Mouse (Mus musculus) CD4-positive, CD25-positive, alpha-beta regulatory T cell, adult 9 weeks (primary cell): ENCODE results near the gene Adamts13. TPM values are rescaled to one million over a fixed set of nuclear protein-coding genes. Genes with fewer than 3 reads are reported as not detected.

Source experiments
- polyA plus RNA-seq: library from polyadenylated mRNA; unstranded; fragments of 100-300 nt; shearing (Covaris generic); gene quantifications from one replicate; pipeline ENCODE4 v1.2.1, GENCODE M21; 2017

Gene Adamts13
- not detected for polyA plus RNA-seq

DNA sequence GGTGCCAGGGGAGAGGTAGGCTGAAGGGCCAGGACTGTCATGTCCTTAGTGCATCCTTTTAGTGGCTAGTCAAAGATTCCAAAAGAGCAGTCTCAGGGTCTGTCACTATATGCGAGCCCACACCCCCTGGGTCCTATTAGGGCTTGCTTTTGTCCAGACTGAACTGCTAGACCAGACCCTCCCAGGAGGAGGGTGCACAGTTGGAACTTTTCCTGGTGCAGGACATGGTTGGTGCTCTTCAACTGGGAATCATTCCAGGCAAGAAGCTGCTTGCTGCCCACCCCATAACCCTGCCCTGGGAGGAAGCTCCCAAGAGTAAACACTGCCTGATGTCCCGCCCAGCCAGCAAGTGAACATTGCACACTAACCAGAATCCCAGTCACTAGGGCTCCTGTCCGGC lies at the start of gene Adamts13:
Gene Adamts13 (plus strand): TSS at position 301 of the 400 bp plus-strand sequence.

GRCm38 (mm10) chr2:26933304-26934055 lies 39.7 kb upstream of the Adamts13 start, which contains the start of the genes Surf4 and Stkld1:
Surf4 (minus strand) TSS chr2:26933928.
Stkld1 (plus strand) TSS chr2:26934047.

GRCm38 (mm10) chr2:26963923-26964723 lies 9.1 kb upstream of the Adamts13 start, which contains the start of gene Rexo4:
Rexo4 (minus strand) TSS chr2:26964386.

DNA sequence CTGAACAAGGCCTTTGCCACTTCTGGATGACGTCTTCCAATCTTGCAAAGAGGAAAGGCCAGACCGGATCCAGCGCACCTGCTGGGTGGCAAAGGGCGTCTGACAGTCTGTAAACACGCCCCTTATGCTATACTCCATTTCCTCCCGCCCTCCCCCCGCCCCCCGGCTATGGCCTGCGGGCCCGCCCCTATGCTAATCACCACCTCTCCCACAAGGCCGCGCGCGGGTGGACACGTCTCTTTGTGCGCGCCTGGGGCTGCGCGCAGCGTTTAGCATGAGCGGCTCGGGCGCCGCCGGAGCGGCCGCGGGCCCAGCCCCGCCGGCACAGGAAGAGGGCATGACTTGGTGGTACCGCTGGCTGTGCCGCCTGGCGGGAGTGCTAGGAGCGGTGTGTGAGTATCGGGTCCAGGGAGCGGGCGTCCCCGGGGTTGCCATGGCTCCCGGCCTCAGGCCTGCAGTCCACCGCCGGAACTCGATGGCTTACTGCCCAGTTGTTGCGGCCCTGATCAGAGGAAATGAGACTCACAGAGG lies 36.6 kb downstream of the Adamts13 start, which contains the start of gene Cacfd1:
Gene Cacfd1 (plus strand): TSS at position 213 of the 531 bp plus-strand sequence.

DNA sequence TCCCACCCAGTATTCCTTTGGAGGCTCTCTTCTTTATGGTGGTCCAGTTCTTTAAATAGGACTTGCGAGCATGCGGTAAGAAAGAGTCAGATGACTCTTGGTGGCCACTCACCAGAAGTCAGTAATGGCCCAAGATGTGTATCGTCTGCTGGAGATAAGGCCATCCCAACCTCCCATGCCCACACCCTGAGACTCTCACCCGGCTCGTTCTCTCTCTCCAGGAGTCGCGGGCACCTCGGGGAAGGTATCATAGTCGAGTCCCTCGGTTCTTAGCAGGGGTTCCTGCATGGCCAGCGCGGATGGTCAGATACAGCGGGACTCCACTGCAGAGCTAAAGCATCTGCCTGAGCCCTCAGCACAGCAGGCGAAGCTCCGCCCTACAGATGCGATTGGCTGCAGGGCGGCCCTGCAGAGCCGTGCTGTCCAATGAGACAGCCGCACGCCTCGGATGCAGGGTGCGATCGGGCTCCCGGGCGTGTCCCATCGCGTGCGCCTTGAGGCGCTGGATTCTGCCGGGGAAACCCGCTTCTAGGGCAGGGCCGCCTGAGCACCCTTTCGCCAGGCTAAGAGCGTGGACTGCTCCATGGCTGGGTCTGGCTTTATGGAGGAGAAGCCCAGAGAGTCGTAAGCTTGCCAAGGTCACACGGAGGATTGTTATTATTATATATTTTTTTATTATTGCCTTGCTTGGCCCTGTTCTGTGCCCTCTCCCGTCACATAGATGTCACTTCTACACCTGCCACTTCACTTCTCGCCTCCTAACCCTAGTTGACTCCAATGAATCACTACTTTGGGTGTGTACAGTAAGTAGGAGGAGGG lies 54.6 kb downstream of the Adamts13 start, which contains the start of gene Slc2a6:
Gene Slc2a6 (minus strand): TSS at position 381 of the 819 bp plus-strand sequence.

Other genes with a start within 250 kb of the Adamts13 start
- gene Abo, start 108.4 kb upstream of the Adamts13 start, polyA plus RNA-seq: not detected
- 51.6 TPM for gene Surf6, start 70.5 kb upstream of the Adamts13 start, polyA plus RNA-seq
- gene Med22, start 62.7 kb upstream of the Adamts13 start, polyA plus RNA-seq: 39.5 TPM
- gene Rpl7a, start 62.7 kb upstream of the Adamts13 start, polyA plus RNA-seq: 363 TPM
- gene Surf2, start 57.0 kb upstream of the Adamts13 start, polyA plus RNA-seq: 83.9 TPM
- 120 TPM for gene Surf1, start 56.9 kb upstream of the Adamts13 start, polyA plus RNA-seq
- gene Surf4, start 39.5 kb upstream of the Adamts13 start, polyA plus RNA-seq: 148 TPM
- 0.25 TPM for gene Stkld1, start 39.4 kb upstream of the Adamts13 start, polyA plus RNA-seq
- gene Rexo4, start 9.0 kb upstream of the Adamts13 start, polyA plus RNA-seq: 79.3 TPM
- 21.8 TPM for gene Cacfd1, start 36.5 kb downstream of the Adamts13 start, polyA plus RNA-seq
- gene Slc2a6, start 54.6 kb downstream of the Adamts13 start, polyA plus RNA-seq: 3.6 TPM
- not detected for gene Mymk, start 98.8 kb downstream of the Adamts13 start, polyA plus RNA-seq
- 0.26 TPM for gene Adamtsl2, start 106.0 kb downstream of the Adamts13 start, polyA plus RNA-seq
- not detected for gene Fam163b, start 169.1 kb downstream of the Adamts13 start, polyA plus RNA-seq
- 0.17 TPM for gene Dbh, start 191.8 kb downstream of the Adamts13 start, polyA plus RNA-seq